Mouse (Mus musculus) hematopoietic stem cell, adult 5-6 weeks (primary cell): ENCODE measurements around the gene Tmcc2. TPM values are rescaled to one million over a fixed set of nuclear protein-coding genes. Genes with fewer than 3 reads are reported as not detected.

Experiments used
- ATAC-seq, 2 experiments: fragments of 125-278 bp in 1 of 2; replicated peaks in 1 of 2; 2 replicates each; pipeline ENCODE4 v1.8.0; 2016 to 2017; ENCODE audit warnings: inconsistent platforms in 2 of 2, mild to moderate bottlenecking in 2 of 2, moderate number of reproducible peaks in 2 of 2, low read depth in 1 of 2, moderate TSS enrichment in 1 of 2; ENCODE audit not compliant: low FRiP score in 2 of 2, poor library complexity in 2 of 2, severe bottlenecking in 2 of 2, insufficient read depth in 1 of 2, low TSS enrichment in 1 of 2
- total RNA-seq: library from RNA; stranded (forward); fragments of 172-1452, 232-1000 nt; gene quantifications from 2 replicates; pipeline ENCODE4 v1.2.3, GENCODE M21; 2017

The Tmcc2 gene
- total RNA-seq, 1 experiment from 2014 or later: 10.1 TPM

GRCm38 (mm10) chr1:132400538-132400937 lies 9.5 kb upstream of the Tmcc2 start:
- no peak for ATAC-seq

GRCm38 (mm10) chr1:132396705-132397104 lies 5.6 kb upstream of the Tmcc2 start:
- no peak for ATAC-seq

GRCm38 (mm10) chr1:132392872-132393271 lies 1.8 kb upstream of the Tmcc2 start:
- ATAC-seq: no peak

GRCm38 (mm10) chr1:132391580-132392022 lies 520 bp upstream of the Tmcc2 start:
- ATAC-seq: peak; percentile 54 to 63

GRCm38 (mm10) chr1:132389886-132390585 lies 1.0 kb downstream of the Tmcc2 start:
- peak; percentile 54 to 61; a peak in 2 of 4 replicates for ATAC-seq

GRCm38 (mm10) chr1:132388813-132389803 lies 2.0 kb downstream of the Tmcc2 start:
- ATAC-seq: no peak

GRCm38 (mm10) chr1:132387943-132388342 lies 3.1 kb downstream of the Tmcc2 start:
- ATAC-seq: 0 out of 4 replicates have a peak, but pooled peaks of 1 of the 2 experiments have one; percentile 29

GRCm38 (mm10) chr1:132386266-132386665 lies 4.8 kb downstream of the Tmcc2 start:
- no peak for ATAC-seq

GRCm38 (mm10) chr1:132385711-132386110 lies 5.4 kb downstream of the Tmcc2 start:
- ATAC-seq: no peak

- ATAC-seq: no peak
These were observed 5.8 kb downstream of the Tmcc2 start for GRCm38 (mm10) chr1:132385266-132385665.

- ATAC-seq: no peak
These were observed 7.0 kb downstream of the Tmcc2 start for GRCm38 (mm10) chr1:132384001-132384554.

- peak; percentile 67 to 72 for ATAC-seq
These were observed 9.2 kb downstream of the Tmcc2 start for GRCm38 (mm10) chr1:132381929-132382328.

- ATAC-seq: no peak
These were observed 10.5 kb downstream of the Tmcc2 start for GRCm38 (mm10) chr1:132380550-132381100.

- ATAC-seq: peak; percentile 45 to 51; a peak in 3 of 4 replicates
These were observed 13.3 kb downstream of the Tmcc2 start for GRCm38 (mm10) chr1:132377811-132378210.

GRCm38 (mm10) chr1:132377055-132377365 lies 14.1 kb downstream of the Tmcc2 start:
- no peak for ATAC-seq

- ATAC-seq: no peak
These were observed 14.6 kb downstream of the Tmcc2 start for GRCm38 (mm10) chr1:132376211-132377054.

- no peak for ATAC-seq
These were observed 15.8 kb downstream of the Tmcc2 start for GRCm38 (mm10) chr1:132375256-132375655.
